Mouse (Mus musculus): ENCODE results near the gene Cngb1.
A peak's percentile ranks its signal among the peaks of the same experiment; 100 is the strongest.

The Cngb1 gene

DNA sequence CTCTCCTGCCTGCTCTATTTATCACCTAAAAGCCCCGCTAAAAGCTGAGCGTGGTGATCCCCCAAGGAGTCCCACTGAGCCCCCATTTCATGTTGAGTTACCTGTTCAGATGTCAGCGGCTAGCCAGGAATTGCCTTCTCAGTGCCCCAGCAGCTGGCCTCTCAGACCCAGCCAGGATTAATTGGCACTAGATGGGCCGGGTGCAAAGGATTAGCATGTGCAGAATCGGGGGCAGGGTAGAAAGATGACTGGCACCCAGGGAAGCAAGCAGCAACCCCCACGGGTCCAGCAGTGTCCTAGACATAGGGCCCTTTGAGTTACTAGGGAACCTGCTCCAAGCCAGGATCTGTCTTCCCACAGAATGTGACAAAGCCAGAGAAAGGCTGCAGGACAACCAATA, at the start of gene Cngb1:
Gene Cngb1 (minus strand): TSS at position 155 of the 400 bp plus-strand sequence.
- no peak for DNase-seq (ENCODE audit: extremely low spot score, low spot score)

GRCm38 (mm10) chr8:95354606-95355005, 48.2 kb upstream of the Cngb1 start:
- DNase-seq (ENCODE audit: extremely low spot score, low spot score) = no peak

- DNase-seq (ENCODE audit: extremely low spot score, low spot score) = peak; percentile 81
Observed at GRCm38 (mm10) chr8:95352871-95353866, 46.8 kb upstream of the Cngb1 start.

DNA sequence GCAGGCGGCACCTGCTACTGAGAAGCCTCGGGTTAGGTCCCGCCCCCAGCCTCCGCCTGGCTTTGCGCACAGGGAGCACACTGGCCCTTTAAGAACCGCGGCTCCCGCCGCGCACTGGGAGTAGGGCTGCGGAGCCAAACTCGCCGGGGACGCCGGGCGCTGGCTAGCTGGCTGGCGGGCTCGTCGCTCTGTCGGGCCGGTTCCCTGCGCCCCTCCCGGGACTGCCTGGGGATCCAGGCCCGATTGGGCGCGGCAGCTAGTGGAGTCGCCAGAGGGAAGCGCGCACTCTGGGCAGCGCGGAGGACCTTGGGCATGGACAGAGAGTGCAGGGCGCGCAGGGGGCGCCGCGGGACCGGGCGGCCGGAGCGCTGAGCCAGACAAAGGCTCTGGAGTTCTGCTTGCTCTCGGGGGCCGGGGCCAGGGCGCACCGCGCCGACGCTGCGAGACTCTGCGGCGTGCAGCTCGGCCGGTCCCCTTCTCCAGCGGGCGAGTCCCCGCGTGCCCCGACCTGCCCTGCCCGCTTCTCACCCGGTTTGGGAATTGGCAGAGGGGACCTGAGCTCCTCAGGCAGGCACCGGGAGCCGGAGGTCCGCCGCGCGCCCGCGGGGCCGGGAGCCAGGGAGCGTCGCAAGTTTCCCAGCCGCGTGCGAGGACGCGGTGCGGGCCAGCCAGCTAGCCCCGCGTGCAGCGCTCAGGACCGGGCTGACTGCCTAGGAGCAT, 45.9 kb upstream of the Cngb1 start, which contains the start of gene Mmp15:
Gene Mmp15 (plus strand): TSS at position 118 of the 720 bp plus-strand sequence.
- DNase-seq (ENCODE audit: extremely low spot score, low spot score) = peak; percentile 87

- peak; percentile 49 for DNase-seq (ENCODE audit: extremely low spot score, low spot score)
Observed at GRCm38 (mm10) chr8:95351461-95351860, 45.1 kb upstream of the Cngb1 start.

DNA sequence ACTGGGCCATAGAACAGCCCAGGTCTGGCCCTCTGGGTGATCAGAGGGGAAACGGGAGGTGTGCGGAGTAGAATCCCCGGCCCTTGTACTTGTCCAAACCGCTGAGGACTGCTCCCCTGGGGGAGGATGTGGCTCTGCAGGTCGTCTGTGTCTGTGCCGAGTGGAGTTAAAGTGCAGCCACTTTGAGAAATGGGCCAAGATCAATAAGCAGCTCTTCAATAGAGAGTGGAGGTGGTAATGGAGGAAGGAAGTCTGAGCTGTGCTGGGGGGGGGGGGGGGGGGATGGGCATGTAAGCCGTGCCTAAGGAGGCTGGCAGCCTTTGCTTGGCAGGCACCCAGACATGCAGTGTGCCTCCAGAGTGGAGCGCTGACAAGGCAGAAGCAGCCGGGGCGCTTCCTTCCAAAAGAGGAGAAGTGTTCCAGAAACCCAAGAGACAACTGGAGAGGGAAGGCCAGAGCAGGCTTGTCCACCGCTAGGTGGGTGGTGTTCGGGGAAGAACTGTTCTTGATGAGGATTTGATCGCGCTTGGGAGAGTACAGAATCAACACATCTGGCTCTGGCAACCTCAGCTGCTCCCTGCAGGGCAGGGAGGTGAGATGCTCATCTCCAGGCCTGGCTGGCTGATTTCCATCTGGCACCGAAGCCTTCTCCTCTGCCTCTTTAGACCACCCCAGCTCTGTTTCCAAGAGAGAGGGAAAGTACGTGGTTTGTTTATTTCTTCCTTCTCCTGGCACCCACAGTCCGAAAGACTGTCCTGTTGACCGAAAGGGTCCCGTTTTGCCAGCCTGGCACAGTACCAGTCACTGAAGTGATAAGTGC, 42.6 kb upstream of the Cngb1 start:
- DNase-seq (ENCODE audit: extremely low spot score, low spot score) = no peak

- DNase-seq (ENCODE audit: extremely low spot score, low spot score) = no peak
Observed at GRCm38 (mm10) chr8:95348356-95348755, 42.0 kb upstream of the Cngb1 start.

- peak; percentile 69 for DNase-seq (ENCODE audit: extremely low spot score, low spot score)
Observed at GRCm38 (mm10) chr8:95346643-95347545, 40.5 kb upstream of the Cngb1 start.

GRCm38 (mm10) chr8:95344668-95345067, 38.3 kb upstream of the Cngb1 start:
- no peak for DNase-seq (ENCODE audit: extremely low spot score, low spot score)

DNA sequence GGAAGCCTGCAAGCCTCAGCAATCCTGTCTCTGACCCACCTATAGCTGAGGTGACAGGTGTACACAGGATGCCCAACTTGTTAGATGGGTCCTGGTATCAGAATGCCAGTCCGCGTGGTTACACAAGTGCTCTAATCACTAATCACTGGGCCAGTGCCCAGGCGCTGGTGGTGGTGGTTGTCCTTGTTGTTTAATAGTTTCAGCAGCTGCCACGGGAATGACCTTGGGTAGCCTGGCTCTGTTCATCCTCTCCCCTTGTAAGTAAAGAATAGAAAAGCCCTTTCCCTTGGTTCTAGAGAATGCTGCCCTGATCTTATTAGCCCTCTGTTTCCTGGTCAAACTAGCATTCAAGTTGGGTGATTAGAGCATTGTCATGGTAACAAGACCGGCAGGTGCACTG, 35.3 kb upstream of the Cngb1 start:
- DNase-seq (ENCODE audit: extremely low spot score, low spot score) = no peak

- no peak for DNase-seq (ENCODE audit: extremely low spot score, low spot score)
Observed at GRCm38 (mm10) chr8:95336363-95336762, 30.0 kb upstream of the Cngb1 start.

GRCm38 (mm10) chr8:95335706-95336105, 29.3 kb upstream of the Cngb1 start:
- no peak for DNase-seq (ENCODE audit: extremely low spot score, low spot score)

- DNase-seq (ENCODE audit: extremely low spot score, low spot score) = no peak
Observed at GRCm38 (mm10) chr8:95332437-95333199, 26.2 kb upstream of the Cngb1 start.

- peak; percentile 97 for DNase-seq (ENCODE audit: extremely low spot score, low spot score)
Observed at GRCm38 (mm10) chr8:95331720-95332436, 25.5 kb upstream of the Cngb1 start, which contains the start of the genes Zfp319 and Usb1. Gene Zfp319 (minus strand): TSS chr8:95331950. Gene Usb1 (plus strand): TSS chr8:95332284.

DNA sequence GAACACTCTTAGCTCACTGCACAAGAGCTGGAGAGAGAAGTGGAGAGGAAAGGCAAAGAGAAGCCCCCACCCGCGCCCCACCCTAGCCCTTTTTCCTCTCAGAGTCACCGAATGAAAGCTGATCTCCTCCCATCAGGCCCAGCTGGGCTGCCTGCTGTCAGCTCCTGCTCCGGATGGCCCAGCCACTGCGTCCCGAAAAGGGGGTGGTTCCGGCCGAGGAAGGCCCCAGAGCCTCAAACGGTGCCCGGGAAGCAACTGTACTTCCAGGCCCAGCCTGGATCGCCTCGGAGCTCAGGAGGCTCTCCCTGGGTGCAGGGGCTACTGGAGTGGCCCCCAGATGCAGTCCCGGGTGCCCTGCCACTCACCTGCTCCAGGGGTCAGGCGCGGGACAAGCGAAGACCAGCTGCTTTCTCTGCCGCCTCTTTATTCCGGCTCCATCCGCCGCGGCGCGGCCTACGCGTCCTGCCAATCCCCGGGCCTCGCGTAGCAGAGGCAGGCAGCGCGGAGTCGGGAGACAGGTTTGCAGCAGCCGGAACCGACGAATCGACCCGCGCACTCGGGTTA, 24.9 kb upstream of the Cngb1 start:
- no peak for DNase-seq (ENCODE audit: extremely low spot score, low spot score)

GRCm38 (mm10) chr8:95330367-95330766, 24.0 kb upstream of the Cngb1 start:
- DNase-seq (ENCODE audit: extremely low spot score, low spot score) = no peak

GRCm38 (mm10) chr8:95327866-95328465, 21.6 kb upstream of the Cngb1 start:
- DNase-seq (ENCODE audit: extremely low spot score, low spot score) = no peak

GRCm38 (mm10) chr8:95326822-95327221, 20.4 kb upstream of the Cngb1 start:
- DNase-seq (ENCODE audit: extremely low spot score, low spot score) = no peak

All from neural tube, embryonic 10.5 days (tissue).